Mouse (Mus musculus) liver, postnatal 0 days (tissue): ENCODE data around the gene Zan. TPM values are rescaled to one million over a fixed set of nuclear protein-coding genes. Genes with fewer than 3 reads are reported as not detected.
A peak's percentile ranks its signal among the peaks of the same experiment; 100 is the strongest.

ENCODE experiments used
- ATAC-seq: fragments of 200-750 bp; cut with Nextera tagmentation; 2 replicates; pipeline ENCODE4 v1.8.0; 2017; ENCODE audit warnings: mild to moderate bottlenecking, moderate library complexity
- DNase-seq: peaks from one replicate; pipeline ENCODE4 v3.0.0-alpha.2; 2016
- H3K27ac ChIP-seq: fragments of 300-500 bp; sonication (generic); 2 replicates; pipeline ENCODE4 v1.5.1; 2014; ENCODE audit warnings: antibody characterized with exemption, moderate library complexity, mild to moderate bottlenecking, low read depth
- H3K27me3 ChIP-seq: fragments of 300-500 bp; sonication (generic); 2 replicates; pipeline ENCODE4 v1.6.1; 2014; ENCODE audit warnings: low read length, control low read depth, mixed read lengths; ENCODE audit not compliant: insufficient read depth
- H3K36me3 ChIP-seq: fragments of 300-500 bp; sonication (generic); replicated peaks from 2 replicates; pipeline ENCODE4 v1.6.1; 2014; ENCODE audit warnings: mild to moderate bottlenecking, control low read depth, low read length, moderate library complexity, mixed read lengths; ENCODE audit not compliant: insufficient read depth
- H3K4me1 ChIP-seq: fragments of 300-500 bp; sonication (generic); 2 replicates; pipeline ENCODE4 v1.6.1; 2014; ENCODE audit warnings: antibody characterized with exemption, mild to moderate bottlenecking, control low read depth; ENCODE audit not compliant: insufficient read depth
- H3K4me2 ChIP-seq: fragments of 300-500 bp; sonication (generic); 2 replicates; pipeline ENCODE4 v1.6.1; 2014; ENCODE audit warnings: low read depth, mild to moderate bottlenecking, low read length, moderate library complexity, mixed read lengths
- H3K4me3 ChIP-seq: fragments of 300-500 bp; sonication (generic); 2 replicates; pipeline ENCODE4 v1.5.1; 2014; ENCODE audit warnings: low read depth, low read length
- H3K9ac ChIP-seq: fragments of 300-500 bp; sonication (generic); replicated peaks from 2 replicates; pipeline ENCODE4 v1.6.1; 2014; ENCODE audit warnings: mild to moderate bottlenecking, moderate library complexity
- H3K9me3 ChIP-seq: fragments of 300-500 bp; sonication (generic); 2 replicates; pipeline ENCODE4 v1.6.1; 2016; ENCODE audit warnings: mild to moderate bottlenecking, control low read depth, low read length, mixed read lengths
- CTCF ChIP-seq: sonication (generic); IDR thresholded peaks from 2 replicates; pipeline ENCODE4 v1.5.1; 2016; ENCODE audit warnings: antibody characterized with exemption, low read depth
- EP300 ChIP-seq: IDR thresholded peaks from 2 replicates; pipeline ENCODE4 v1.6.1; 2016; ENCODE audit warnings: antibody characterized with exemption, low read depth, mild to moderate bottlenecking
- whole genome bisulfite sequencing: fragments of 180-500 bp; shearing (Covaris S2); extraction: QIAGEN DNeasy Blood & Tissue Kit; methylation state at CpG from one replicate; pipeline ENCODE4 v1.1.7; 2014; ENCODE audit not compliant: insufficient replicate concordance; 5-methylcytosine and 5-hydroxymethylcytosine counted together
- polyA plus RNA-seq: library from polyadenylated mRNA; unstranded; fragments of >200 nt; fragmentation: Nextera tagmentation; extraction: Ambion mirVana; gene quantifications from 2 replicates; pipeline ENCODE4 v1.2.1, GENCODE M21; 2015

Gene Zan
- polyA plus RNA-seq, 1 experiment from 2014 or later = 0.06 TPM

- no peak for DNase-seq
- H3K4me3 ChIP-seq = peak overlapping the region; percentile 59
- H3K4me2 ChIP-seq = peak overlapping the region; percentile 74
- peaks cover 3% of the 10 kb centered on the region; the same call in 1 of the 2 replicates for H3K36me3 ChIP-seq
- ATAC-seq = no peak
- H3K9me3 ChIP-seq = no peaks in the 10 kb centered on the region
- H3K4me1 ChIP-seq = peaks cover 13% of the 10 kb centered on the region
- WGBS = 19% methylated on average over 8 of the region's 8 CpGs
- TF ChIP-seq CTCF (no peak), EP300 (no peak)
- 0 out of 2 replicates have a peak overlapping the region, but pooled peaks have one; percentile 40 for H3K27ac ChIP-seq
- H3K9ac ChIP-seq = peak overlapping the region; percentile 74
- peaks cover 37% of the 10 kb centered on the region for H3K27me3 ChIP-seq
These were observed 125.8 kb downstream of the Zan start for GRCm38 (mm10) chr5:137351058-137351380.

- DNase-seq (peak; percentile 36), ATAC-seq (peak; percentile 17)
- Histone ChIP-seq H3K4me3 (peak overlapping the region; percentile 59), H3K27ac (peak overlapping the region; percentile 87), H3K36me3 (peaks cover 3% of the 10 kb centered on the region; the same call in 1 of the 2 replicates), H3K27me3 (peaks cover 37% of the 10 kb centered on the region), H3K4me2 (peak overlapping the region; percentile 74), H3K4me1 (peaks cover 13% of the 10 kb centered on the region), H3K9me3 (no peaks in the 10 kb centered on the region), H3K9ac (peak overlapping the region; percentile 74)
- no peak for TF ChIP-seq CTCF
- TF ChIP-seq EP300 = no peak
- WGBS = 3% methylated on average over 52 of the region's 55 CpGs
These were observed 126.4 kb downstream of the Zan start for GRCm38 (mm10) chr5:137350205-137351057.

GRCm38 (mm10) chr5:137349384-137350204 lies 127.3 kb downstream of the Zan start, which contains the start of gene Ephb4:
Gene Ephb4, plus strand, starts transcription at chr5:137350109.
- no peaks in the 10 kb centered on the region for H3K36me3 ChIP-seq
- peak within 1 kb of the TSS; percentile 59 for H3K4me3 ChIP-seq
- H3K27me3 ChIP-seq = peaks cover 37% of the 10 kb centered on the region
- ATAC-seq (peak; percentile 83), DNase-seq (peak; percentile 84)
- 2% methylated on average over 28 of the region's 32 CpGs for WGBS
- no peaks in the 10 kb centered on the region for H3K9me3 ChIP-seq
- peak within 1 kb of the TSS; percentile 74 for H3K4me2 ChIP-seq
- TF ChIP-seq CTCF = peak; percentile 25; the same call in 1 of the 2 replicates
- peak; percentile 48; the same call in 1 of the 2 replicates for TF ChIP-seq EP300
- H3K4me1 ChIP-seq = peaks cover 16% of the 10 kb centered on the region
- peak within 1 kb of the TSS; percentile 87 for H3K27ac ChIP-seq
- H3K9ac ChIP-seq = peak within 1 kb of the TSS; percentile 74

GRCm38 (mm10) chr5:137348482-137349383 lies 128.1 kb downstream of the Zan start:
- DNase-seq (peak; percentile 71), ATAC-seq (0 out of 2 replicates have a peak, but pooled peaks have one; percentile 7)
- Histone ChIP-seq H3K4me3 (peak overlapping the region; percentile 59), H3K27me3 (peaks cover 37% of the 10 kb centered on the region), H3K4me1 (peaks cover 16% of the 10 kb centered on the region), H3K36me3 (no peaks in the 10 kb centered on the region), H3K27ac (peak overlapping the region; percentile 85), H3K9ac (peak overlapping the region; percentile 38), H3K9me3 (no peaks in the 10 kb centered on the region), H3K4me2 (peak overlapping the region; percentile 74)
- no peak for TF ChIP-seq CTCF
- peak; percentile 35; the same call in 1 of the 2 replicates for TF ChIP-seq EP300
- WGBS = 3% methylated on average over 33 of the region's 33 CpGs

- no peak for ATAC-seq
- Histone ChIP-seq H3K4me1 (peaks cover 16% of the 10 kb centered on the region), H3K4me2 (peak overlapping the region; percentile 74), H3K36me3 (no peaks in the 10 kb centered on the region), H3K9ac (no peak overlapping the region), H3K4me3 (no peak overlapping the region), H3K27me3 (peaks cover 37% of the 10 kb centered on the region), H3K27ac (peak overlapping the region; percentile 85), H3K9me3 (no peaks in the 10 kb centered on the region)
- DNase-seq = no peak
- TF ChIP-seq CTCF = no peak
- TF ChIP-seq EP300 = no peak
- WGBS = 22% methylated on average over 7 of the region's 7 CpGs
These were observed 129.0 kb downstream of the Zan start for GRCm38 (mm10) chr5:137347856-137348255.
